Mouse (Mus musculus): ENCODE data around the gene Psd4.

DNA sequence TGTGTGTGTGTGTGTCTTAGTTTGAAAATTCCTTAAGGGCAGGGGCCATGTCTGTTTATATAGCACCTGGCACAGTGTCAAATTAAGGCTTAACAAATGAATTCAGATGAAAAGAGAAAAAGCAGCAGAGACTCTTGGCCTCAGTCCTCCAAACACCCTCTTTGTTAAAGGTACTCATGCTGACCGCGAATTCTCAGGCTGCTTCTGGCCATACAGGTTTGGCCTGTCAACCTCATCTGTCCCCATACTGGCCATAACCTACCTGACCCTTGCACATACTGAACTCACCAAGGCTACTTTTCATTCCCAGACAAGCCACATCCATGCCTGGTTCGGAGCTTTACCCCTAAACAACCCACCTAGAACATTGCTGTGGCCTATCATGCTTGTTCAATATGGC is 45.8 kb downstream of the Psd4 start:
- no peak for TF ChIP-seq CTCF (IDR thresholded peaks at IDR 0.05; ENCODE audit: borderline replicate concordance, insufficient read depth, low read length)
- no peak for TF ChIP-seq POLR2A (IDR thresholded peaks at IDR 0.05; ENCODE audit: low read depth, low read length)

All from embryonic fibroblast, embryonic 13.5 days (primary cell).